Mouse (Mus musculus) testis, postnatal 10 days (tissue): ENCODE results near the gene Dhx57.
"Not testable (repeated sequence)": the region's sequence is repeated elsewhere in the genome, so short reads cannot be mapped to it uniquely, and the experiment has no call there.

Source experiments
- DNase-seq: peaks from one replicate; pipeline ENCODE4 v3.0.0; 2021; ENCODE audit warnings: low spot score

Gene Dhx57

DNA sequence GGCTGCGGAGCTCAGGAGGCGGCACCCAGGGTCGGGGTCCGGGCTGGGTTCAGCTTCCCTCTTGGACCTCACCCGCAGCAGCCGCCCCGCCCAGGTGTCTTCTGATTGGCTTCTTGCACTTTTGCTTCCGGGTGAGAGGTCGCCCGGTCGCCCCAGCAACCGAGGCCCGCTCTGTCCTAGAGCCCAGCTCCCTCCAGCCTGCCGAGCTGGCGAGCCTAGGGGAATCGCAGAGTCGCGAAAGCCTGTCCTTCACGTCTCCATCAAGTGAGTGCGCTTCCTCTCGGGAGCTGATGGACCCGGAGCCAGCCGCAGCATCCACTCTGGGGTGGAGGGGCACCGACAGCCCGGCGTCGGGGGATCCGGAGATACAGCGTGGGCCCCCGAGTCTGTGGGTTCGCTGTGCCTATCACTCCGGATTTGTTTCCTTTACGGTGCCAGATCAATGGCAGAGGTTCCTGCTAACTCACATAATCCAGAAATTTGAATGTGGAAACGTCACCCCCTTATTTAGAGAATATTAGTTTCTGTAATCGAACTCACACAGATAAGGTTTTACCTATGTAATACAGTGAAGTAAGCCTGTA is at the start of gene Dhx57, which contains the start of gene Morn2:
Dhx57 (minus strand) TSS at position 403 of the 584 bp plus-strand sequence.
Morn2 (plus strand) TSS at position 130 of the 584 bp plus-strand sequence.
- DNase-seq: peak; percentile 99

DNA sequence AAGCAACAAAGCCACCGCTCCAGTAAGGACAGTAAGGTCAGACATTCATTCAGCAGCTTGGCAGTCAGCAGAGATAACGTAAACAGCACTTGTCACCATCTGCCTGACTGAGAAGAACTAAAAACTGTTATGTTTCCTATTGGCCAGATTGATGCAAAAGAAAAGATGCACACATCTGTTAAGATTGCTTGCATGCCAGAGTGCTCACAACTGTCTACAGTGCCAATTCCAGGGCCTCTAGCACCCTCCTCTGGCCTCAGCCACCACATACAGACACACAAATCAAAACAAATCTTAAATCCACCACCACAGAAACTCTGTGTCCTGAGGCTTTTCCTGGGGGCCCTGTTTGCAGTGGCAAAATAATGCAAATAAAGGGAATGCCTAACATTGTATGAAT is 42.1 kb upstream of the Dhx57 start:
- DNase-seq: no peak

DNA sequence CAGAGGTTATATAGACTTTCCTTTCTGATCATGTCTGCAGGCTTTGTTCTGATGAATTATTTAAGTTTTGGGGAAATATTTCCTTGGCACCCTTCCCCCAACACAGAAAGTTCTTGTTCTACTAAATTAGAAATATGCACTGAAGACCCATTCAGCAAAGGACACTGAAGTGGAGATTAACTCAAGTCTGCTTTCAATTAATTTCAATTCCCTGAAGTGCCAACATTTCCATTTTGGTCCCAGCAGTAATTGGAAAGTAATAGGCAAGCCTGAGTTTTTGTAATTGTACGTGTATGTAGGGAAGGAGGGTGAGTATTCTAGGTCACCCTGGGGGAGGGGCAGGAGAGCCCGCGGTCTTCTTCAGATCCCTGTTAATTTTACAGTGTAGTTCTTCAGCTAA is 36.2 kb upstream of the Dhx57 start:
- DNase-seq: no peak

- DNase-seq: no peak
Observed at GRCm38 (mm10) chr17:80325456-80325855, 35.2 kb upstream of the Dhx57 start.

GRCm38 (mm10) chr17:80324521-80324920 is 34.2 kb upstream of the Dhx57 start:
- no peak for DNase-seq

- no peak for DNase-seq
Observed at GRCm38 (mm10) chr17:80323658-80324057, 33.4 kb upstream of the Dhx57 start.

GRCm38 (mm10) chr17:80323015-80323414 is 32.7 kb upstream of the Dhx57 start:
- no peak for DNase-seq

GRCm38 (mm10) chr17:80322228-80322627 is 32.0 kb upstream of the Dhx57 start:
- no peak for DNase-seq

GRCm38 (mm10) chr17:80312405-80312804 is 22.1 kb upstream of the Dhx57 start:
- no peak for DNase-seq

DNA sequence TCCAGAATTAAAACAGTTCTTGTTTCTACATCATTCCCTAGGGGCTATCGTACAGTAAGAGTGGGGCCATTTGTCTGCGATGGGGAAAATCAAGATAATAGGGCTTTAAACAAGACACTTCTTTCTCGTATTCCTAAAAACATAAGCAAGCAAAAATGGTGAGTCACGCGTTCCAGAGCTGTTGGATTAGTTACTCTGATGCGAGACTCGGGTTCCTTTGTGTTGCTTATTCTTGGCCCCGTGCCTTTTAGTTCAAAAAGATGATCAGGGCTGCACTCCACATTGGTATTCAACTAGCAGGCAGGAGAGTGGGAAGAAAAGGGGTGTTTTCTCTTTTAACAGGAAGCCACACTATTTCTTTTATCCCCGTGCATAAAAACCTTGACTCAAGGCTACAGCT is 21.5 kb upstream of the Dhx57 start:
- no peak for DNase-seq

GRCm38 (mm10) chr17:80307251-80307650 is 17.0 kb upstream of the Dhx57 start, which contains the start of gene Arhgef33:
Gene Arhgef33 (plus strand): TSS chr17:80307407.
- DNase-seq: no peak

- no peak for DNase-seq
Observed at GRCm38 (mm10) chr17:80298844-80299243, 8.6 kb upstream of the Dhx57 start.

DNA sequence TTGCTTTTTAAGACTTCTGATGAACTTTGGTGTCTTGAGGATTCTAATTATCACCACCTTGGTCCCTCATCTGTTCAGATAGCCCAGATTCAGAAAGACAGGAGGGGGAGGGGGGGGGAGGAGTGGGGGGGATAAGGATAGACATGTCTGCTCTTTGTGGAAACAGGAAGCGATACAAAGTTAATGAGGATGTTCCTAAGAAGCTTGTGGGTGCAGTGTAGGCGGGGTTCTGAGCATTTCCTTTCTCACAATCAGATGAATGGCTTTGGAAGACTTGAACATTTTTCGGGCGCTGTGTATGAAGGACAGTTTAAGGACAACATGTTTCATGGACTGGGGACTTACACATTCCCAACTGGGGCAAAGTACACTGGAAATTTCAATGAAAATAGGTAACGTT is 5.0 kb upstream of the Dhx57 start:
- no peak for DNase-seq

DNA sequence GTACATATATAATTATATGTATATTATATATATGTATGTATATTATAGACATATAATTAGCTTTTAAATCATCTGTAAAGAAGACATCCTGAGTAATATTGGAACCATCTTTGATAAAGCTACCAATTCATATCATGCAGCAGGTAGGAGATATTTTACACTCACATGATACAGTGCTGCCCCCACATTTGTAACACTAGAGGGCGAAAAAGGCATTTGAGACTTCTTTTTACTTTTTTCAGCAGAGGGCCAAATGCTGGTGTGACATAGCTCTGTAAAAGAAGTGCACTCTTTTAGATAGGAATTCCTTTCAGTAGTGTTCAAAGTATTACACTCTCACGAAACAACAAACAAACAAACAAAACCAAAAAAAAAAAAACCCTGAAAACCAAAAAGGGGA is 872 bp upstream of the Dhx57 start:
- peak; percentile 33 for DNase-seq

- no peak for DNase-seq
Observed at GRCm38 (mm10) chr17:80289280-80290073, 799 bp downstream of the Dhx57 start.

DNA sequence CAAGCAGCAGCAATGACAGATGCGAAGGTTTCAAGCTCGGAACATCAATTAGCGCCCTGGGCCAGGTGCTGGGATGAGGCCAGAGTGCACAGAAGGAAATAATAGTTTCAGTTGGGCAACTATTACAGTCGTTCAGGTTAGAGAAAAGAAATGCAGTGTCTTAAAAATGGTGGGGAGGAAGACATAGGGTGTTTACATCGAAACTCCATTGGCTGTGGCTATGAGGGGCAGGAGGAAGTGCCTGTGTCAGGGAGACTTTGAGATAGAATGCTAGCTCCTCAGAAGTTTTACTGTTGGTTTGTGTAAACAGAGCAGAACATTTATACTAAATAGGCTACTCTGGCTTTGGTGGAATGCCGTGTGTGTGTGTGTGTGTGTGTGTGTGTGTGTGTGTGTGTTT is 2.3 kb downstream of the Dhx57 start:
- no peak for DNase-seq

DNA sequence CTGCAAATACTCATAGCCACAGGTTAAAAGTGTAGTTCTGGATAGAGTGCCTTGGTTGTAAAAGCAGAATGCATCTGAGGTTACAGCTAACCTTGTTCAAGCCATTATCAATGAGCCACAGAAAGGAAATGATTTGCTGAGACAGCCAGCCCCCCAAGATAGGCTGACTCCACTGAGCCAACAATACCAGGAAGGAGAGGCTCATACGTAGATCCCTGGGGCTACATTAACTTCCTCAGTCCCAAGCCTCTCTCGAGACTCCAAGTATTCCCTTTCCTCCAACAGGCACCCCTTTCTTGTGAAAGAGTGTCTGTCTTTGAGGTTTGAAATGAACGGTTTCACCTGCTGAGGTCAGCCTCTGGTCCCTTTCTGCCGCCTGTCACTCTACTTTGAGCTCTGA is 5.8 kb downstream of the Dhx57 start:
- no peak for DNase-seq

DNA sequence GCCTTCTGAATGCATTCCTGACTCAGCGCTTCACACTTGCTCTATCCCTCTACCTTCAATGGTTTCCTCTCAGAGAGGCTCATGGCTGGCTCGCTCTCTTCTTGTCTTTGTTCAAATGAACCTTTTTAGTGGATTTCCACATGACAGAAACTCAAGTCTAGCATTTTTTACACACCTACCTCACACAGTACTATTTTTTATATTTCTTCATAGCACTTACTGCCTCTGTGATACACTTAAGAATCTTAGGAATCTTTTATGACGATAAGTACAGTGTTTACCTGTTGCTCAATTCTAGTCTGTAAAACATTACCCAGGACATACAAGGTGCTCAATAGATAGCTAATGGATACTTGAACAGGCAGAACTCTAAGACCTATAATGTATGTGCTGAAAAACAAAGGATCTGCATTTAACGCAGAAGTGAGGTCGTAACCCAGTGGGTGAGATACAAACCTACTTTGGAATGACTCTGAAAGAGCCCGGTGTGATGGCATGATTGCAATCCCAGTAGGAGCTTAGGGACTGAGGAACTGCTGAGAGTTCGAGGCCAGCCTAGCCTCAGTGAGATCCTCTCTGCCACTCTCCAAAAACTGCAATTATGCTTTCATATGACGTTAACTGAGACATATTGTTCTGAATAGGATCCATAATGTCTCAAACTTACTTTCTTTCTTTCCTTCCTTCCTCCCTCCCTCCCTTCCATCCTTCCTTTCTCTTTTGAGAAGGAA is 10.8 kb downstream of the Dhx57 start:
- DNase-seq: peak; percentile 27

GRCm38 (mm10) chr17:80278255-80278654 is 12.0 kb downstream of the Dhx57 start:
- no peak for DNase-seq

GRCm38 (mm10) chr17:80270622-80271021 is 19.7 kb downstream of the Dhx57 start:
- DNase-seq: not testable (repeated sequence)

DNA sequence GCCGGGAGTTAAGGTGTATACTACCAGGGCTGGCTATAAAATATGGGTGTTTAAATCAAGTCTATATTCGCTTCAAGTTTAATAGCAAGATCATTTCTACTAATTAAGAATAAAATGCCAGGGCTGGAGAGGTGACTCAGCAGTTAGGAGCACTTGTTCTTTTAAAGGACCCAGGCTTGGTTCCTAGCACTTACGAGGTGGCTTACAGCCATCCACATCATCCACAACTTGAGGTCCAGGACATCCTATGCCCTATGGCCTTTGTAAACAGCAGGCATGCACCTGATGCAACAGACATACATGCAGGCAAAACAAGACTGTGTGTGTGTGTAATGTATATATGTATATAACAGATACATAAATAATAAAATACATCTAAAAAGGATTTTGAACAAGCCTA is 22.1 kb downstream of the Dhx57 start:
- DNase-seq: no peak

DNA sequence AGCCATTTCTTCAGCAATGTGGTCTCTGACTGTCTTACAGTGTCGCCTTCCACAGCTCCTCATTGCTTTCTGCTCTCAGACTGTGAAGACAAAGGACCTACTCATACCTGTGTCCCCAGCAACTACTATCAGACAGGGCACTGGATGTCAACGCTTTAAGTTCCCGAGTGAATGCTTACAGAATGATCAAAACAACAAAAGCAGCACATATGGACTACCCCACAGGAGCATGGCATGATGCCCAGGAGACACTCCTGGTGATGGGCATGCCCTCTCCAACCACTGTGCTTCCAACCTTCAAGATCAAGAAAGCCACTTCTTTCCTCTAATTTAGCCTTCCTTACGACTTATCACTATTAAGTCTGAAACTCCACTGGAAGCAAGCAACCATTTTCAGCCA is 23.2 kb downstream of the Dhx57 start:
- no peak for DNase-seq

DNA sequence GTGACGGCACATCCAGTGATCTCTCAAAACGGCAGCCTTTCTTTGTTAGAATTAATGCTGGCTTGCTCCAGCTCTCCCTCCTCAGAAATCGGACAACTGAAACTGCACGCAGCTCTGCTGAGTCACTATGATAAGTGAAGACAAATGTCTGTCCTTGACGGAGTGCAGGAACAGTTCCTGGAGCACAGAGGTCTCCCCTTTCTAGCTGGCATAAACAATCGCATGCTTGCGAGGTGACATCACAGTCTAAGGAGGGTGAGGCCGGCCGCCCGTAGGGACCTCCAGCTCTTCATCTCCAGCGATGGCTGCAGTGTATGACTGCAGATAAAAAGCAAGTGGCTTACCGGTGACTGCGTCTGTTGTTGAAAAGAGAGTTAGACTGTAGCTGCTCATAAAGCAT is 35.1 kb downstream of the Dhx57 start:
- peak; percentile 68 for DNase-seq
